Mouse (Mus musculus) forebrain, embryonic 12.5 days (tissue): ENCODE measurements at regions not wholly inside any gene's neighbourhood (a gene's known extent, or its start where the extent isn't known, plus 50 kb on each side); places are given as distances from the start of the nearest gene placed in this dataset.

Experiments used
- ATAC-seq: fragments of 200-750 bp; cut with Nextera tagmentation; 2 replicates; pipeline ENCODE4 v1.8.0; 2017; ENCODE audit warnings: moderate TSS enrichment; ENCODE audit not compliant: low FRiP score
- H3K27ac ChIP-seq: fragments of 300-500 bp; sonication (generic); 2 replicates; pipeline ENCODE4 v1.5.1; 2016; ENCODE audit warnings: mild to moderate bottlenecking
- H3K27me3 ChIP-seq: fragments of 300-500 bp; sonication (generic); 2 replicates; pipeline ENCODE4 v1.6.1; 2016; ENCODE audit warnings: mild to moderate bottlenecking
- H3K36me3 ChIP-seq: fragments of 300-500 bp; sonication (generic); replicated peaks from 2 replicates; pipeline ENCODE4 v1.6.1; 2016; ENCODE audit warnings: mild to moderate bottlenecking
- H3K4me1 ChIP-seq: fragments of 300-500 bp; sonication (generic); 2 replicates; pipeline ENCODE4 v1.6.1; 2016
- H3K4me2 ChIP-seq: fragments of 300-500 bp; sonication (generic); 2 replicates; pipeline ENCODE4 v1.6.1; 2016; ENCODE audit warnings: mild to moderate bottlenecking, moderate library complexity
- H3K4me3 ChIP-seq: fragments of 300-500 bp; sonication (generic); replicated peaks from 2 replicates; pipeline ENCODE4 v1.5.1; 2016; ENCODE audit warnings: mild to moderate bottlenecking
- H3K9ac ChIP-seq: fragments of 300-500 bp; sonication (generic); 2 replicates; pipeline ENCODE4 v1.6.1; 2016; ENCODE audit warnings: mild to moderate bottlenecking
- H3K9me3 ChIP-seq: fragments of 300-500 bp; sonication (generic); 2 replicates; pipeline ENCODE4 v1.6.1; 2016
- WGBS: fragments of 180-500 bp; shearing (Covaris S2); methylation state at CpG from one replicate; pipeline ENCODE4 v1.1.7; 2016; 5-methylcytosine and 5-hydroxymethylcytosine counted together

GRCm38 (mm10) chr6:64797600-64797999 lies 68.7 kb downstream of the Atoh1 start:
- ATAC-seq = no peak

GRCm38 (mm10) chr6:64798804-64799203 lies 69.9 kb downstream of the Atoh1 start:
- Histone ChIP-seq H3K4me3 (peak overlapping the region; percentile 46), H3K9ac (no peak overlapping the region), H3K27me3 (no peaks in the 10 kb centered on the region), H3K9me3 (no peaks in the 10 kb centered on the region), H3K4me1 (peaks cover 11% of the 10 kb centered on the region), H3K4me2 (peak overlapping the region; percentile 77), H3K36me3 (no peaks in the 10 kb centered on the region), H3K27ac (no peak overlapping the region)
- 60% methylated on average over 5 of the region's 5 CpGs for WGBS
- 0 out of 2 replicates have a peak, but pooled peaks have one; percentile 8 for ATAC-seq

More at GRCm38 (mm10) chr6:64797600-64797999, 68.7 kb downstream of the Atoh1 start:
- no peak overlapping the region for H3K27ac ChIP-seq
- no peak overlapping the region for H3K4me3 ChIP-seq
- H3K9ac ChIP-seq = no peak overlapping the region
- no peaks in the 10 kb centered on the region for H3K27me3 ChIP-seq
- peaks cover 11% of the 10 kb centered on the region for H3K4me1 ChIP-seq
- H3K4me2 ChIP-seq = no peak overlapping the region
- no peaks in the 10 kb centered on the region for H3K9me3 ChIP-seq
- 34% methylated on average over 3 of the region's 3 CpGs for WGBS
- H3K36me3 ChIP-seq = no peaks in the 10 kb centered on the region

- Histone ChIP-seq H3K4me3 (peak overlapping the region; percentile 46), H3K9ac (0 out of 2 replicates have a peak overlapping the region, but pooled peaks have one; percentile 40), H3K4me2 (peak overlapping the region; percentile 77), H3K27ac (no peak overlapping the region), H3K9me3 (no peaks in the 10 kb centered on the region), H3K4me1 (peaks cover 11% of the 10 kb centered on the region), H3K27me3 (no peaks in the 10 kb centered on the region), H3K36me3 (no peaks in the 10 kb centered on the region)
- ATAC-seq = peak; percentile 84
- WGBS = 3% methylated on average over 22 of the region's 22 CpGs
Observed at GRCm38 (mm10) chr6:64799306-64800001, 70.5 kb downstream of the Atoh1 start.

DNA sequence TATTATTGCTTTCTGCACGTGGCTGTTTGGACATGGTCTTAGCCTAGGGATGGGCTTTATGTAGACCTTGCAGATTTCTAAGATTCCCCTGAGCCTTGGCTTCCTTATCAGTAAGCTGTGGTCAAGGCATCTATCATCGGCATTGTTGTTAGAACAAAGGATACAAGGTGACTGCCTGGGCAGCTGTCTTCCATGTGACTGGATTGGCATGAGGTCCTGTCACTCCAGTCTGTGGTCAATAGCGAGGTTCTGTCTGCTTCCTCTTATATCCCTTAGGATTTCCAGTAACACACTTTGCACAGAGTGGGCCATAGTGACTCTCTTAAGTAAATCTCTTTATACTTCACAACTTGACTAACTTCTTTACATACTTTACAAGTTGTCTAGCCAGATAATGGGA lies 72.0 kb downstream of the Atoh1 start:
- Histone ChIP-seq H3K36me3 (no peaks in the 10 kb centered on the region), H3K9me3 (no peaks in the 10 kb centered on the region), H3K4me3 (no peak overlapping the region), H3K27me3 (no peaks in the 10 kb centered on the region), H3K9ac (no peak overlapping the region), H3K4me1 (peaks cover 11% of the 10 kb centered on the region), H3K4me2 (no peak overlapping the region), H3K27ac (no peak overlapping the region)
- no peak for ATAC-seq
- WGBS = 59% methylated on average over 3 of the region's 3 CpGs

DNA sequence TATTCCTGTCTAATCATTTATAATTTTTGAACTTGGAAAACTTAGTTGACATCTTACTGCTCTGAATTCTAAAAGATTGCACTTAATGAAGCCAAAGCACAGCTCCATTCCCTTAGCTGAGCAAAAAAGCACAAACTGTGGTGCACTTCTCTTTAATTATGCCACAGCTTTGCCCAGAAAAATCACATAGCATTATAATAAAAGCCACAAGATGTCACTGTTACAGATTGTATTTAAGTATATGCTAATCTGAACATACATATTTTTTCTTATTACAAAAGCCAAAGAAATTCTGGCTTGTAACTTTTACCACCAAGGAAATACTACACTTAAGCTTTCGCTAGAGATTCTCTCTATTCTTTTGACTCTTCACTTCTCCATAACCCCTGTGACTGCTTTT lies 86.2 kb downstream of the Atoh1 start:
- H3K36me3 ChIP-seq = no peaks in the 10 kb centered on the region
- no peaks in the 10 kb centered on the region for H3K4me1 ChIP-seq
- WGBS = 90% methylated on average over 1 of the region's 1 CpGs
- no peak overlapping the region for H3K4me2 ChIP-seq
- no peaks in the 10 kb centered on the region for H3K9me3 ChIP-seq
- H3K27me3 ChIP-seq = no peaks in the 10 kb centered on the region
- H3K27ac ChIP-seq = no peak overlapping the region
- no peak overlapping the region for H3K9ac ChIP-seq
- ATAC-seq = no peak
- H3K4me3 ChIP-seq = no peak overlapping the region

DNA sequence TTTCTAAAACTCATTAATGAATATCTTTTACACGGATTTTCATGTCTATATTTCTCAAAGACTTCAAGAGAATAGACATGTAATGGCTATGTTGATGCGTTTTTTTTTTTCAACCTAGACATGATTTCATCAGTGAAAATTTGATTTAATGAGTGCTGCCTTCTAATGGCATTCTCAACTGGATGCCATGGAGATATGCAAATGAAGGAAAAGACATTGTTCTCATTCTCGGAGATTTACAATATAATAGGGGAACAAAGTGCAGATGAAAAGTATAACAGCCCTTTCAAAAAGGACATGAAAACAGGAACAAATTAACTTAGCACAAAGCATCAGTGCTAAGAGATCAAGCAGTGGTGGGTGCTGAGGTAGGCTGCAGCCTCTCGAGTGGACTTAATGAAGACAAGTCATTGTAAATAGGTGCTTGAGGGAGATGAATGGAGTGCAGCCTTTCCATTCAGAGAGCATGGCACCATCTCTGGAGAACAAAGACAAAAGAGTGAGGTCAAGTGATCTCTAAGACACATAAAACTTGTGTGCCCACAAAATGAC lies 120.2 kb downstream of the Atoh1 start:
- Histone ChIP-seq H3K9ac (no peak overlapping the region), H3K36me3 (no peaks in the 10 kb centered on the region), H3K4me2 (no peak overlapping the region), H3K27me3 (no peaks in the 10 kb centered on the region), H3K4me3 (no peak overlapping the region), H3K27ac (no peak overlapping the region), H3K9me3 (no peaks in the 10 kb centered on the region), H3K4me1 (peaks cover 6% of the 10 kb centered on the region)
- WGBS = 27% methylated on average over 4 of the region's 4 CpGs
- ATAC-seq = peak; percentile 64; the same call in 1 of the 2 replicates

- no peak overlapping the region for H3K4me3 ChIP-seq
- no peaks in the 10 kb centered on the region for H3K4me1 ChIP-seq
- H3K36me3 ChIP-seq = no peaks in the 10 kb centered on the region
- no peaks in the 10 kb centered on the region for H3K27me3 ChIP-seq
- 80% methylated on average over 4 of the region's 4 CpGs for WGBS
- no peak overlapping the region for H3K4me2 ChIP-seq
- no peaks in the 10 kb centered on the region for H3K9me3 ChIP-seq
- no peak overlapping the region for H3K27ac ChIP-seq
- ATAC-seq = no peak
- no peak overlapping the region for H3K9ac ChIP-seq
Observed at GRCm38 (mm10) chr6:64862901-64863300, 134.0 kb downstream of the Atoh1 start.

DNA sequence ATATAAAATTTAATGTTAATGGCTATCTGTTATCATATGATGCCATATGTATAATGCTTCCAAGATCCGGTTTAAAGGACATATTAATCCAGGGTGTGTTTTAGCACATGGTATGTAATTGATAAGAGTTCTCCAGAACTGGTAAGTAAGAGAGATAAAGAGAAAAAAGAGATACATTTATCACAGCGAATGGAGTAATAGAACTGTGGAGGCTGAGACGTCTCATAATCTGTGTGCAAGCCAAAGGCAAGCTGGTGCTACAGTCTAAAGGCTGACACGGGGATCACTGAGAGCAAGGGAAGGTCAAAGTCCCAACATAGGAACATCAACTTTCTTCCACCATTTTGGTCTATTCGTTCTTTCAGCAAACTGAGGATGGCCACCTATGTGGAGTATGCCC lies 146.0 kb upstream of the Smarcad1 start:
- H3K27me3 ChIP-seq = no peaks in the 10 kb centered on the region
- no peak overlapping the region for H3K4me3 ChIP-seq
- no peak for ATAC-seq
- H3K36me3 ChIP-seq = no peaks in the 10 kb centered on the region
- H3K4me1 ChIP-seq = no peaks in the 10 kb centered on the region
- H3K27ac ChIP-seq = no peak overlapping the region
- no peak overlapping the region for H3K9ac ChIP-seq
- 90% methylated on average over 5 of the region's 5 CpGs for WGBS
- H3K9me3 ChIP-seq = no peaks in the 10 kb centered on the region
- no peak overlapping the region for H3K4me2 ChIP-seq
